Mouse (Mus musculus): Measurements from ENCODE around the gene Draxin. TPM values are rescaled to one million over a fixed set of nuclear protein-coding genes. Genes with fewer than 3 reads are reported as not detected.
"Not testable (repeated sequence)": the region's sequence is repeated elsewhere in the genome, so short reads cannot be mapped to it uniquely, and the experiment has no call there.

Draxin gene
- total and polyA plus RNA-seq, 3 experiments, result 0.29 to 0.41 TPM; not detected in 1

DNA sequence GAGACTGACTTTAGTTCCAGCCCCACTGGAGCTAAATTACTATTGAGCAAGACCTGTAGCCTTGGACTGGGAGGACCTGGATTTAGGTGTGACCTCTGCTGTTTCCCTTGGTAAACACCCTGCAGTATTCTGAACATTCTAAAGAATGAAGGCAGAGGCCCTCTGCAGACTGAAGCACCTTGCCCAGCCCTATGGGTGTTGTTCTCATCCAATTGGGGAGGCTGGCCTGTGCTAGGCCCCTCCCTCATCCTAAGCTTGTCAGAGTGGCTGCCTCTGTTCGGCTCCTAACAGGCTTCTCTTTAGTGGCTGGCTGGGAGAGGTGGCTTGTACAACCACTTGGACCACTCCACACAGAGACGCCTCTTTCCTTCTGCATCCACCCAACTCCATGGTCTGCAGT lies 77.5 kb downstream of the Draxin start:
- no peaks in the 10 kb centered on the region for H3K79me2 ChIP-seq (replicated peaks; ENCODE audit: control insufficient read depth, insufficient read depth, low read length)
- DNase-seq, result no peak
- no peak overlapping the region for H3K27ac ChIP-seq
- H3K36me3 ChIP-seq (ENCODE audit: control insufficient read depth, insufficient read depth, low read length), result no peaks in the 10 kb centered on the region; the same call in 1 of the 2 replicates
- H3K4me1 ChIP-seq (ENCODE audit: control insufficient read depth, insufficient read depth, low read length), result peaks cover 2% of the 10 kb centered on the region; the same call in 1 of the 2 replicates
- no peak overlapping the region for H3K4me3 ChIP-seq
- intact Hi-C loops (cut with DNase I), result no loop called here
- TF ChIP-seq POLR2A (IDR thresholded peaks at IDR 0.05; ENCODE audit: insufficient read depth, low read depth, low read length) (no peak), CTCF (IDR thresholded peaks at IDR 0.05) (no peak), EP300 (IDR thresholded peaks at IDR 0.05; ENCODE audit: insufficient read depth, low read depth, low read length) (no peak)
- H3K9ac ChIP-seq (ENCODE audit: low read depth, low read length), result no peak overlapping the region
- WGBS, result 69% methylated on average over 2 of the region's 2 CpGs
- H3K27me3 ChIP-seq (ENCODE audit: control insufficient read depth, insufficient read depth, low read length), result no peaks in the 10 kb centered on the region

DNA sequence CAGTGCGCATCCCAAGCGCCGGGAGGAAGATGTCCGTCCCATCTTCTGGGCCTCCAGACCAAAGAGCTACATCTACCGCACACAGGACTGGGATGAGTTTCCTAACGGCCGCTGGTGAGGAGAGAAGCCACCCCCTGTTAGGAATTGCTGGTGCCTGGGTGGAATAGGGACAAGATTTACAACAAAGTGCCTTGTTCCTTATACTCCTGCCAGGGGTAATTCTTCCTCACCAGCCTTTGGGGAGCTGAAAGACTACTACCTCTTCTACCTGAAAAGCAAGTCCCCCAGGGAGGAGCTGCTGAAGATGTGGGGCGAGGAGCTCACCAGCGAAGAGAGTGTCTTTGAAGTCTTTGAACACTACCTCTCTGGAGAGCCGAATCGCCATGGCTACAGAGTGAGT lies 78.6 kb downstream of the Draxin start:
- intact Hi-C loops (cut with DNase I), result no loop called here
- Histone ChIP-seq H3K79me2 (replicated peaks; ENCODE audit: control insufficient read depth, insufficient read depth, low read length) (no peaks in the 10 kb centered on the region), H3K27ac (no peak overlapping the region), H3K27me3 (ENCODE audit: control insufficient read depth, insufficient read depth, low read length) (no peaks in the 10 kb centered on the region), H3K36me3 (ENCODE audit: control insufficient read depth, insufficient read depth, low read length) (no peaks in the 10 kb centered on the region), H3K4me3 (no peak overlapping the region), H3K4me1 (ENCODE audit: control insufficient read depth, insufficient read depth, low read length) (no peaks in the 10 kb centered on the region), H3K9ac (ENCODE audit: low read depth, low read length) (no peak overlapping the region)
- TF ChIP-seq POLR2A (IDR thresholded peaks at IDR 0.05; ENCODE audit: insufficient read depth, low read depth, low read length), result no peak
- no peak for TF ChIP-seq EP300 (IDR thresholded peaks at IDR 0.05; ENCODE audit: insufficient read depth, low read depth, low read length)
- TF ChIP-seq CTCF (IDR thresholded peaks at IDR 0.05), result no peak
- DNase-seq, result no peak
- WGBS, result 95% methylated on average over 11 of the region's 11 CpGs

DNA sequence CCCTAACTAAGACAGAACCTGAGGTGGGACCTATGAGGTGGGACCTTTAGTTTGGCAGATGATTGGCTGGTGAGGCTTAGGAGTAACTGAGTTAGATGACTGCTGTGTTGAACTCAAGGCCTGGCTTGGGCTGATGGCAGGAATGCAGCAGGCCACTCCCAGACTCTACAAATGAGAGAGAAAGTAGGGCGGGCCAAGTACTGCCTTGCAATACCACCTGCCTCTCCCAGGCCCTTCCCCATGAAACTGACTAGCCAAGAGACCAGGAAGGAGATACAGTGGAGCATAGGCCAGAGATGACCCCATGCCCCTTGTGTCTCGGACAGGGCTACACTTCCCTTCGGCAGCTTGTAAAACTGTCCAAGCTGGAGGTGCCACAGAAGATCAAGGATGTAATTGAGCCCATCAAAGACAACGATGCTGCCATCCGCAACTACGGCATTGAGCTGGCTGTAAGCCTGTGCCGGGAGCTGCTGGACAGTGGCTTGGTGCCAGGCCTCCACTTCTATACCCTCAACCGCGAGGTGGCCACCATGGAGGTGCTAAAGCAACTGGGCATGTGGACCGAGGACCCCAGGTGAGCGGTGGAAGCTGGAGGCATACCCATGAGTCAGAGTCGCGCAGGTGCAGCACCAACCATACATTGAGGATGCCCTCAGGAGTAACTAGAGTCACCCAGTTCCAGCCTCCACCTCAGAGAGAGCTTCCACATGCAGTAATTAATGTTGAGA lies 79.3 kb downstream of the Draxin start:
- Histone ChIP-seq H3K36me3 (ENCODE audit: control insufficient read depth, insufficient read depth, low read length) (no peaks in the 10 kb centered on the region), H3K27me3 (ENCODE audit: control insufficient read depth, insufficient read depth, low read length) (no peaks in the 10 kb centered on the region), H3K4me1 (ENCODE audit: control insufficient read depth, insufficient read depth, low read length) (no peaks in the 10 kb centered on the region), H3K27ac (no peak overlapping the region), H3K4me3 (no peak overlapping the region), H3K79me2 (replicated peaks; ENCODE audit: control insufficient read depth, insufficient read depth, low read length) (no peaks in the 10 kb centered on the region), H3K9ac (ENCODE audit: low read depth, low read length) (no peak overlapping the region)
- TF ChIP-seq CTCF (IDR thresholded peaks at IDR 0.05) (no peak), EP300 (IDR thresholded peaks at IDR 0.05; ENCODE audit: insufficient read depth, low read depth, low read length) (no peak), POLR2A (IDR thresholded peaks at IDR 0.05; ENCODE audit: insufficient read depth, low read depth, low read length) (no peak)
- intact Hi-C loops (cut with DNase I), result no loop called here
- WGBS, result 91% methylated on average over 13 of the region's 13 CpGs
- no peak for DNase-seq

DNA sequence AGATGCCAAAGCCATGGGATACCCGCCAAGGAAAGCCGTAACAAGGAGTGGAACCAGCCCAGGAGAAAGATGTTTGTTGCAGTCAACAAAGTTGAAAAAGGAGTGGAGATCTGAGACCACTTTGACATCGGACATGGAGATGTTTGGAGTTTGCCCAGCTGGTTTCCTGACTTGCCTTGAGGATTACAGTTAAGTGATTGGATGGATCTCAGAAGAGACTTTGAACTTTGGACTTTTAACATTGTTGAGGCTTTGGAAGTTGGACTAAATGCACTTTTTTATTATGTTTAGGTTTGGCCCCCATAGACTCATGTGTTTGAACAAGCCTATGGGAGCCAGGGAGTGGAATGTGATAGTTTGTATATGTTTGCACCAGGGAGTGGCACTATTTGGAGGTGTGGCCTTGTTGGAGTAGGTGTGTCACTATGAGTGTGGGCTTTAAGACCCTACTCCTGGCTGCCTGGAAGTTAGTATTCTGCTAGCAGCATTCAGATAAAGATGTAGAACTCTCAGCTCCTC lies 80.0 kb downstream of the Draxin start:
- 93% methylated on average over 3 of the region's 3 CpGs for WGBS
- H3K4me1 ChIP-seq (ENCODE audit: control insufficient read depth, insufficient read depth, low read length); DNase-seq; H3K27me3 ChIP-seq (ENCODE audit: control insufficient read depth, insufficient read depth, low read length); H3K27ac ChIP-seq; intact Hi-C loops (cut with DNase I); H3K79me2 ChIP-seq (replicated peaks; ENCODE audit: control insufficient read depth, insufficient read depth, low read length); H3K36me3 ChIP-seq (ENCODE audit: control insufficient read depth, insufficient read depth, low read length); H3K9ac ChIP-seq (ENCODE audit: low read depth, low read length); H3K4me3 ChIP-seq: not testable (repeated sequence)

Small RNA genes within 50 kb of the gene (microRNA-seq; reads per million reads assigned to microRNA genes)
- gene Mir7022, result 0 reads per million in 2 experiments

Other genes starting within 250 kb of the Draxin start
- gene Mfn2, start 226.0 kb downstream of the Draxin start, total RNA-seq (2021), result 100 to 1,000 TPM; 626 to 697 TPM
- 395 and 619 TPM in 2 replicates for gene Mfn2, start 226.0 kb downstream of the Draxin start, polyA plus RNA-seq (2012; rRNA removed)
- 10 to 100 TPM; 62.4 to 65.8 TPM for gene Plod1, start 193.9 kb downstream of the Draxin start, total RNA-seq (2021)
- gene Plod1, start 193.9 kb downstream of the Draxin start, polyA plus RNA-seq (2012; rRNA removed), result 88.6 and 123 TPM in 2 replicates
- gene 2510039O18Rik, start 189.8 kb downstream of the Draxin start, total RNA-seq (2021), result 10 to 100 TPM; 38.9 to 41.9 TPM
- gene 2510039O18Rik, start 189.8 kb downstream of the Draxin start, polyA plus RNA-seq (2012; rRNA removed), result 41.2 and 42.3 TPM in 2 replicates
- gene Nppb, start 144.9 kb downstream of the Draxin start, total RNA-seq (2021), result 100 to 1,000 TPM; 117 to 262 TPM
- gene Nppb, start 144.9 kb downstream of the Draxin start, polyA plus RNA-seq (2012; rRNA removed), result 204 and 212 TPM in 2 replicates
- gene Nppa, start 130.0 kb downstream of the Draxin start, total RNA-seq (2021), result 1,000 to 10,000 TPM; 1,237 to 1,820 TPM
- 4,085 and 4,474 TPM in 2 replicates for gene Nppa, start 130.0 kb downstream of the Draxin start, polyA plus RNA-seq (2012; rRNA removed)
- gene Clcn6, start 91.9 kb downstream of the Draxin start, total RNA-seq (2021), result 1 to 10 TPM; 7.5 to 8.1 TPM
- gene Clcn6, start 91.9 kb downstream of the Draxin start, polyA plus RNA-seq (2012; rRNA removed), result 8.9 and 9.0 TPM in 2 replicates
- gene Mthfr, start 91.6 kb downstream of the Draxin start, total RNA-seq (2021), result 10 to 100 TPM in 1 of 2 experiments, 1 to 10 TPM in 1; 8.2 to 11.0 TPM
- gene Mthfr, start 91.6 kb downstream of the Draxin start, polyA plus RNA-seq (2012; rRNA removed), result 15.7 and 17.3 TPM in 2 replicates
- gene Agtrap, start 42.7 kb downstream of the Draxin start, total RNA-seq (2021), result 10 to 100 TPM; 38.3 to 47.1 TPM
- 26.8 and 40.2 TPM in 2 replicates for gene Agtrap, start 42.7 kb downstream of the Draxin start, polyA plus RNA-seq (2012; rRNA removed)
- 10 to 100 TPM; 11.0 to 13.8 TPM for gene Mad2l2, start 314 bp downstream of the Draxin start, total RNA-seq (2021)
- gene Mad2l2, start 314 bp downstream of the Draxin start, polyA plus RNA-seq (2012; rRNA removed), result 21.9 and 23.6 TPM in 2 replicates
- gene Fbxo6, start 21.4 kb upstream of the Draxin start, total RNA-seq (2021), result 10 to 100 TPM; 36.0 to 39.3 TPM
- 68.4 and 68.6 TPM in 2 replicates for gene Fbxo6, start 21.4 kb upstream of the Draxin start, polyA plus RNA-seq (2012; rRNA removed)
- 10 to 100 TPM; 19.7 to 26.7 TPM for gene Fbxo44, start 29.8 kb upstream of the Draxin start, total RNA-seq (2021)
- 18.7 and 35.0 TPM in 2 replicates for gene Fbxo44, start 29.8 kb upstream of the Draxin start, polyA plus RNA-seq (2012; rRNA removed)
- gene Fbxo2, start 29.9 kb upstream of the Draxin start, total RNA-seq (2021), result under 1 TPM in 1 of 2 experiments, not detected in 1; 0.31 TPM
- 0.47 and 0.59 TPM in 2 replicates for gene Fbxo2, start 29.9 kb upstream of the Draxin start, polyA plus RNA-seq (2012; rRNA removed)
- gene Disp3, start 157.3 kb upstream of the Draxin start, total RNA-seq (2021), result not detected
- not detected in 2 replicates for gene Disp3, start 157.3 kb upstream of the Draxin start, polyA plus RNA-seq (2012; rRNA removed)